Mouse (Mus musculus) adrenal gland, postnatal 36 days (tissue): Measurements from ENCODE around the gene Zgrf1. TPM values are rescaled to one million over a fixed set of nuclear protein-coding genes. Genes with fewer than 3 reads are reported as not detected.

Source experiments
- DNase-seq, 2 experiments: peaks; one replicate each; pipeline ENCODE4 v3.0.0; 2021; ENCODE audit warnings: mixed read lengths in 1 of 2
- microRNA-seq: library from miRNA; unstranded; fragments of <30 nt; microRNA quantifications from one replicate; pipeline ENCODE4 v1.2.0, GENCODE M21; 2021
- total RNA-seq, 2 experiments: library from RNA; stranded (reverse); gene quantifications; 2 replicates each; pipeline ENCODE4 v1.2.3; 2021

The Zgrf1 gene
- total RNA-seq, 2 experiments from 2014 or later, result 1.3 to 1.5 TPM

- peak; percentile 28 to 40 for DNase-seq
These were observed 86.8 kb downstream of the Zgrf1 start for GRCm38 (mm10) chr3:127639875-127640761.

GRCm38 (mm10) chr3:127640762-127641700, 87.7 kb downstream of the Zgrf1 start:
- no peak for DNase-seq

- no peak for DNase-seq
These were observed 88.9 kb downstream of the Zgrf1 start for GRCm38 (mm10) chr3:127642211-127642610.

- DNase-seq, result no peak
These were observed 93.0 kb downstream of the Zgrf1 start for GRCm38 (mm10) chr3:127646156-127646825.

- DNase-seq, result no peak
These were observed 98.7 kb downstream of the Zgrf1 start for GRCm38 (mm10) chr3:127651742-127652653.

GRCm38 (mm10) chr3:127660712-127661111, 107.4 kb downstream of the Zgrf1 start:
- no peak for DNase-seq

- no peak for DNase-seq
These were observed 108.6 kb downstream of the Zgrf1 start for GRCm38 (mm10) chr3:127661646-127662531.

Small RNA genes lying within 50 kb of the gene (microRNA-seq; reads per million reads assigned to microRNA genes)
- gene Mir302a (22.9 reads per million, percentile 36 among the genes with 10 or more reads in this experiment), gene Mir302b (19.7 reads per million, percentile 33 among the genes with 10 or more reads in this experiment), gene Mir302c (1.00 reads per million), gene Mir302d (34.6 reads per million, percentile 40 among the genes with 10 or more reads in this experiment), gene Mir367 (not detected)

Other genes starting within 250 kb of the Zgrf1 start
- 10 to 100 TPM; 38.6 to 42.5 TPM for gene Ank2, start 54.1 kb upstream of the Zgrf1 start, total RNA-seq
- gene Larp7, start 140 bp upstream of the Zgrf1 start, total RNA-seq, result 10 to 100 TPM; 21.8 to 23.7 TPM
- not detected for gene Neurog2, start 79.6 kb downstream of the Zgrf1 start, total RNA-seq
- 10 to 100 TPM in 1 of 2 experiments, 1 to 10 TPM in 1; 9.4 to 12.7 TPM for gene Alpk1, start 227.0 kb downstream of the Zgrf1 start, total RNA-seq
- 1 to 10 TPM; 4.4 to 4.9 TPM for gene Tifa, start 236.3 kb downstream of the Zgrf1 start, total RNA-seq